Mouse (Mus musculus) adrenal gland, adult 8-10 months (tissue): ENCODE measurements around the gene Sh2b3. TPM values are rescaled to one million over a fixed set of nuclear protein-coding genes. Genes with fewer than 3 reads are reported as not detected.
"Not testable (repeated sequence)": the region's sequence is repeated elsewhere in the genome, so short reads cannot be mapped to it uniquely, and the experiment has no call there.

Source experiments
- DNase-seq: peaks from one replicate; pipeline ENCODE4 v3.0.0; 2022
- total RNA-seq, 4 experiments: library from RNA; stranded (reverse); gene quantifications; 2 replicates each; pipeline ENCODE4 v1.2.4; 2022

Gene Sh2b3
- total RNA-seq: 10 to 100 TPM; 34.5 to 37.3 (median 36.0) TPM

GRCm38 (mm10) chr5:121837441-121838340 is at the start of gene Sh2b3:
Gene Sh2b3, minus strand, starts transcription at chr5:121837646.
- no peak for DNase-seq

- no peak for DNase-seq
Measured at GRCm38 (mm10) chr5:121883356-121883755, 45.9 kb upstream of the Sh2b3 start.

GRCm38 (mm10) chr5:121879211-121879610 is 41.8 kb upstream of the Sh2b3 start:
- DNase-seq: no peak

- DNase-seq: no peak
Measured at GRCm38 (mm10) chr5:121878703-121879102, 41.3 kb upstream of the Sh2b3 start.

GRCm38 (mm10) chr5:121876901-121877300 is 39.5 kb upstream of the Sh2b3 start:
- no peak for DNase-seq

GRCm38 (mm10) chr5:121875041-121875440 is 37.6 kb upstream of the Sh2b3 start:
- no peak for DNase-seq

GRCm38 (mm10) chr5:121872158-121872557 is 34.7 kb upstream of the Sh2b3 start:
- DNase-seq: peak; percentile 72

GRCm38 (mm10) chr5:121871515-121872030 is 34.1 kb upstream of the Sh2b3 start:
- DNase-seq: no peak

GRCm38 (mm10) chr5:121870832-121871231 is 33.4 kb upstream of the Sh2b3 start:
- DNase-seq: no peak

- DNase-seq: no peak
Measured at GRCm38 (mm10) chr5:121867963-121868362, 30.5 kb upstream of the Sh2b3 start.

- no peak for DNase-seq
Measured at GRCm38 (mm10) chr5:121864330-121864729, 26.9 kb upstream of the Sh2b3 start.

GRCm38 (mm10) chr5:121861964-121862363 is 24.5 kb upstream of the Sh2b3 start:
- DNase-seq: no peak

- DNase-seq: no peak
Measured at GRCm38 (mm10) chr5:121858427-121858826, 21.0 kb upstream of the Sh2b3 start.

- DNase-seq: no peak
Measured at GRCm38 (mm10) chr5:121856740-121857139, 19.3 kb upstream of the Sh2b3 start.

- DNase-seq: no peak
Measured at GRCm38 (mm10) chr5:121854768-121855167, 17.3 kb upstream of the Sh2b3 start.

- no peak for DNase-seq
Measured at GRCm38 (mm10) chr5:121853368-121854051, 16.1 kb upstream of the Sh2b3 start.

GRCm38 (mm10) chr5:121849478-121850349 is 12.3 kb upstream of the Sh2b3 start:
- DNase-seq: no peak

- peak; percentile 89 for DNase-seq
Measured at GRCm38 (mm10) chr5:121848743-121849142, 11.3 kb upstream of the Sh2b3 start, which contains the start of gene Pheta1. Gene Pheta1, plus strand, starts transcription at chr5:121848984.

- DNase-seq: no peak
Measured at GRCm38 (mm10) chr5:121848035-121848519, 10.6 kb upstream of the Sh2b3 start.

GRCm38 (mm10) chr5:121847269-121847668 is 9.8 kb upstream of the Sh2b3 start:
- not testable (repeated sequence) for DNase-seq

GRCm38 (mm10) chr5:121846322-121846721 is 8.9 kb upstream of the Sh2b3 start:
- DNase-seq: no peak

GRCm38 (mm10) chr5:121845361-121845760 is 7.9 kb upstream of the Sh2b3 start:
- no peak for DNase-seq
